Mouse (Mus musculus) kidney, postnatal 14 days (tissue): ENCODE data around the gene Gm8212.
"Not testable (repeated sequence)": the region's sequence is repeated elsewhere in the genome, so short reads cannot be mapped to it uniquely, and the experiment has no call there.

ENCODE experiments used
- DNase-seq: peaks from one replicate; pipeline ENCODE4 v3.0.0; 2022; ENCODE audit warnings: mixed read lengths

Gene Gm8212

GRCm38 (mm10) chr14:44197361-44197760, at the start of gene Gm8212:
Gene Gm8212, plus strand, starts transcription at chr14:44197661.
- DNase-seq = not testable (repeated sequence)

GRCm38 (mm10) chr14:44213154-44213553, 15.7 kb downstream of the Gm8212 start, which contains the start of gene 4930503E14Rik:
Gene 4930503E14Rik, minus strand, starts transcription at chr14:44213254.
- DNase-seq = not testable (repeated sequence)

- DNase-seq = no peak
Measured at GRCm38 (mm10) chr14:44248039-44248438, 50.6 kb downstream of the Gm8212 start.
